Mouse (Mus musculus): ENCODE data around the gene Ecm2. TPM values are rescaled to one million over a fixed set of nuclear protein-coding genes. Genes with fewer than 3 reads are reported as not detected.

Gene Ecm2
- polyA plus RNA-seq, 1 experiment, result 0.04 TPM

DNA sequence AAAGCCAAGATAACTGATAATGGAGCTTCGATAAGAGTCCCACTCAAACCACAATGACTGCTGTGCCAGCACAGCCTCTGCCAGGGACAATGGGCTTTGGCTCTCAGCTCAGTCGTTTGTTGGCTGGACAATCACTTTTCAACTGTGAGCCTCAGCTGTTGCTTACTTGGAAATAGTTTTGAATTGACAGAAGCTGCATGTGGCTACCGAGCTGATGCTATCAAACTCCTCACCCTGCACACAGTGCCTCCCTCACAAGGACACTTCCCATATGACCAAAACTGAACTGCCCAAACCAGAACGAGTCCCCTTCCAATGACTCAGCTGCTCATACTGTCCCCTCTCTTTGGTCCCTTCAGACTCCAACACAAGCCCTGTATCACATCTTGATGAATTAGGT lies 33.8 kb upstream of the Ecm2 start:
- no peak overlapping the region for H3ac ChIP-seq (ENCODE audit: control insufficient read depth, insufficient read length, low read depth)
- H3K79me3 ChIP-seq (ENCODE audit: low read depth), result no peaks in the 10 kb centered on the region
- no peak overlapping the region for H3K4me3 ChIP-seq (ENCODE audit: insufficient read depth, poor library complexity, severe bottlenecking)
- H3K36me3 ChIP-seq (ENCODE audit: control insufficient read depth, insufficient read depth), result no peaks in the 10 kb centered on the region
- H3K79me2 ChIP-seq (ENCODE audit: control insufficient read depth, insufficient read depth), result no peaks in the 10 kb centered on the region
- TF ChIP-seq CTCF (IDR thresholded peaks at IDR 0.05; ENCODE audit: control insufficient read depth, insufficient read depth, insufficient read length) (no peak), FOSL1 (IDR thresholded peaks at IDR 0.05; ENCODE audit: insufficient read depth, low read length, poor library complexity, severe bottlenecking) (no peak), CEBPB (IDR thresholded peaks at IDR 0.05; ENCODE audit: low read depth) (no peak), MAX (IDR thresholded peaks at IDR 0.05) (no peak), MYOG (IDR thresholded peaks at IDR 0.05; ENCODE audit: control insufficient read depth, extremely low read depth, insufficient read length) (no peak), USF1 (IDR thresholded peaks at IDR 0.05; ENCODE audit: low read depth) (no peak), MYOD1 (IDR thresholded peaks at IDR 0.05; ENCODE audit: control insufficient read depth, insufficient read length, low read depth) (no peak)
- no peaks in the 10 kb centered on the region for H3K27me3 ChIP-seq (ENCODE audit: control insufficient read depth, insufficient read depth, insufficient read length)

DNA sequence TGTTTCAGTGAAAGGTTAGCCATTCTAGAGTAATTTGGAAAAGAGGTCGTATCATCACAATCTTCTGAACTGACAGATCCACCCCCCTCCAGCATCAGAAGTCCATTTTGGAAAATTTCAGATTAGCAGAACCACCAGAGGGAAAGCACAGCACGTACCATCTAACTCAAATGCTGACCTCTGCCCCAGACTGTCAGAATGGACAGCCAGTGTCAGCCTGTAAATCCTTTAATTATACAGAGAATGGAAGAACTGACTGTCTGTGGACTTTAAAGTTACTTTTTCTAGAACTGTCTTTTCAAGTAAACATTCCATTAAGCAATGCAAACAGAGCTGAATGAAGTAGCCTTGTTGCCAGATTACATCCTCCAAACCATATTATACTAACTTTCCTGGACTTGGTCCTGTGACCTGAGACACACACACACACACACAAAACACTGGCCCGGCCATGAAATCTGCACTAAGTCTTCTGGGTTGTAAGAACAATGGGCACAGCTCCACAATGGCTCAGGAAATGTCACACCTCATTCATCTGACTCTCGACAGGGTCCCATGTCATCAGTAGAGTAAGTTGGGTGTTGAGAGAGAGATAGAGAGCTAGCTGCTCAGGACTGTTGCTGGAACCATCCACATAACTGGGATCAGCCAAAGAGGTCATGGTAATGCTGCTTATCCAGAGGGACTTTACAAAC lies 32.5 kb upstream of the Ecm2 start:
- Histone ChIP-seq H3K79me2 (ENCODE audit: control insufficient read depth, insufficient read depth) (no peaks in the 10 kb centered on the region), H3K27me3 (ENCODE audit: control insufficient read depth, insufficient read depth, insufficient read length) (no peaks in the 10 kb centered on the region), H3ac (ENCODE audit: control insufficient read depth, insufficient read length, low read depth) (no peak overlapping the region), H3K4me3 (ENCODE audit: insufficient read depth, poor library complexity, severe bottlenecking) (no peak overlapping the region), H3K79me3 (ENCODE audit: low read depth) (no peaks in the 10 kb centered on the region), H3K36me3 (ENCODE audit: control insufficient read depth, insufficient read depth) (no peaks in the 10 kb centered on the region)
- no peak for TF ChIP-seq MYOD1 (IDR thresholded peaks at IDR 0.05; ENCODE audit: control insufficient read depth, insufficient read length, low read depth)
- TF ChIP-seq CTCF (IDR thresholded peaks at IDR 0.05; ENCODE audit: control insufficient read depth, insufficient read depth, insufficient read length), result no peak
- TF ChIP-seq CEBPB (IDR thresholded peaks at IDR 0.05; ENCODE audit: low read depth), result no peak
- no peak for TF ChIP-seq MYOG (IDR thresholded peaks at IDR 0.05; ENCODE audit: control insufficient read depth, extremely low read depth, insufficient read length)
- TF ChIP-seq USF1 (IDR thresholded peaks at IDR 0.05; ENCODE audit: low read depth), result no peak

- TF ChIP-seq FOSL1 (IDR thresholded peaks at IDR 0.05; ENCODE audit: insufficient read depth, low read length, poor library complexity, severe bottlenecking) (no peak), MYOD1 (IDR thresholded peaks at IDR 0.05; ENCODE audit: control insufficient read depth, insufficient read length, low read depth) (no peak), MYOG (IDR thresholded peaks at IDR 0.05; ENCODE audit: control insufficient read depth, extremely low read depth, insufficient read length) (no peak), CEBPB (IDR thresholded peaks at IDR 0.05; ENCODE audit: low read depth) (no peak), CTCF (IDR thresholded peaks at IDR 0.05; ENCODE audit: control insufficient read depth, insufficient read depth, insufficient read length) (no peak), USF1 (IDR thresholded peaks at IDR 0.05; ENCODE audit: low read depth) (no peak), MAX (IDR thresholded peaks at IDR 0.05) (no peak)
- Histone ChIP-seq H3K79me2 (ENCODE audit: control insufficient read depth, insufficient read depth) (no peaks in the 10 kb centered on the region), H3ac (ENCODE audit: control insufficient read depth, insufficient read length, low read depth) (no peak overlapping the region), H3K36me3 (ENCODE audit: control insufficient read depth, insufficient read depth) (no peaks in the 10 kb centered on the region), H3K79me3 (ENCODE audit: low read depth) (no peaks in the 10 kb centered on the region), H3K4me3 (ENCODE audit: insufficient read depth, poor library complexity, severe bottlenecking) (no peak overlapping the region), H3K27me3 (ENCODE audit: control insufficient read depth, insufficient read depth, insufficient read length) (no peaks in the 10 kb centered on the region)
These were observed 32.0 kb upstream of the Ecm2 start for GRCm38 (mm10) chr13:49472676-49473005.

- Histone ChIP-seq H3K79me2 (ENCODE audit: control insufficient read depth, insufficient read depth) (no peaks in the 10 kb centered on the region), H3K4me3 (ENCODE audit: insufficient read depth, poor library complexity, severe bottlenecking) (no peak overlapping the region), H3K36me3 (ENCODE audit: control insufficient read depth, insufficient read depth) (no peaks in the 10 kb centered on the region), H3K79me3 (ENCODE audit: low read depth) (no peaks in the 10 kb centered on the region), H3K27me3 (ENCODE audit: control insufficient read depth, insufficient read depth, insufficient read length) (no peaks in the 10 kb centered on the region), H3ac (ENCODE audit: control insufficient read depth, insufficient read length, low read depth) (no peak overlapping the region)
- TF ChIP-seq USF1 (IDR thresholded peaks at IDR 0.05; ENCODE audit: low read depth) (no peak), MYOG (IDR thresholded peaks at IDR 0.05; ENCODE audit: control insufficient read depth, extremely low read depth, insufficient read length) (no peak), CTCF (IDR thresholded peaks at IDR 0.05; ENCODE audit: control insufficient read depth, insufficient read depth, insufficient read length) (no peak), CEBPB (IDR thresholded peaks at IDR 0.05; ENCODE audit: low read depth) (no peak)
These were observed 26.7 kb upstream of the Ecm2 start for GRCm38 (mm10) chr13:49477887-49478286.

DNA sequence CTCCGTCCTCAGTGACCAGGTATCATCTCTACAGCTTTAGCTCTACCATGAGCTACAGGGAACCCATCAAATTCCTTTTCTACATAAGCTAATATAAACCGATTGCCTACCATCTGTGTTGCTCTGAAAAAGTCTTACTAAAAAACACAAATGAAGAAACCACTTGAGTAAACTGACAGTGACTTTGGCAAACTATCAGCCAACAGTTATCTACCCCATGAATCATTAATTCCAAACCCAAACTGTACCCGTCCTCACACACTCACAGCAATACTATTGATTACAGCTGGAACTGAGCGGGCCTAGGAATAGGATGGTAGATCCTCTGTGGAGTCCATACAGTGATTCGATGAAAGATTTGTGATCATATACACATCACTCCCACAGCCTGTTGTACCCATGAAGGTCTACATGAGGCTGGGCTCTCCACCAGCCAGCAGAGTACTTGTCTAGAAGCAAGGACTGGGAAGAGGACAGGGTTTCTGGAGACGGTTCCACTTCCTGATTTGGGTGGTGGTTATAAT lies 25.7 kb upstream of the Ecm2 start:
- H3K79me3 ChIP-seq (ENCODE audit: low read depth), result no peaks in the 10 kb centered on the region
- H3ac ChIP-seq (ENCODE audit: control insufficient read depth, insufficient read length, low read depth), result no peak overlapping the region
- H3K4me3 ChIP-seq (ENCODE audit: insufficient read depth, poor library complexity, severe bottlenecking), result no peak overlapping the region
- H3K79me2 ChIP-seq (ENCODE audit: control insufficient read depth, insufficient read depth), result no peaks in the 10 kb centered on the region
- no peak for TF ChIP-seq CTCF (IDR thresholded peaks at IDR 0.05; ENCODE audit: control insufficient read depth, insufficient read depth, insufficient read length)
- no peak for TF ChIP-seq MYOG (IDR thresholded peaks at IDR 0.05; ENCODE audit: control insufficient read depth, extremely low read depth, insufficient read length)
- TF ChIP-seq FOSL1 (IDR thresholded peaks at IDR 0.05; ENCODE audit: insufficient read depth, low read length, poor library complexity, severe bottlenecking), result no peak
- no peak for TF ChIP-seq MYOD1 (IDR thresholded peaks at IDR 0.05; ENCODE audit: control insufficient read depth, insufficient read length, low read depth)
- TF ChIP-seq USF1 (IDR thresholded peaks at IDR 0.05; ENCODE audit: low read depth), result no peak
- no peak for TF ChIP-seq CEBPB (IDR thresholded peaks at IDR 0.05; ENCODE audit: low read depth)
- no peak for TF ChIP-seq MAX (IDR thresholded peaks at IDR 0.05)
- H3K36me3 ChIP-seq (ENCODE audit: control insufficient read depth, insufficient read depth), result no peaks in the 10 kb centered on the region
- no peaks in the 10 kb centered on the region for H3K27me3 ChIP-seq (ENCODE audit: control insufficient read depth, insufficient read depth, insufficient read length)

DNA sequence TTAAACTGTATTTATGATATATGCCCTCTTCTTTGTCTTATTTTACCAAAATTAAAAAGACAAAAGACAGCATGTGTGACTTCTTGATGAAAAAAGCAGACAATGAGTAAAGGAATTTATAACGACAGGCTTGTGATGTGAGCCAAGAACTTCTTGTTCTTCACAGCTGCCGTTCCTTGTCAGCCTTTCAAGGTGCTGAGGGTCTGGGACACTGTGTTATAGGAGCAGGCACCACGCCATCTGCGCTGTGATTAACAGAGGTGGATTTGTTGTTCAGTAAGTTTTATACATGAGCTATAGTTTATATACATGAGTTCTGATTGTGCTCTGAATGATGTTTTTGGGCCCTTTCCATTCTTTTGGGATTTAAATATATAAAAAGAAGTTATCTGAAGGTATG lies 25.2 kb upstream of the Ecm2 start:
- Histone ChIP-seq H3K79me3 (ENCODE audit: low read depth) (no peaks in the 10 kb centered on the region), H3K4me3 (ENCODE audit: insufficient read depth, poor library complexity, severe bottlenecking) (no peak overlapping the region)
- no peak for TF ChIP-seq MYOG (IDR thresholded peaks at IDR 0.05; ENCODE audit: control insufficient read depth, extremely low read depth, insufficient read length)
- TF ChIP-seq MAX (IDR thresholded peaks at IDR 0.05), result no peak
- TF ChIP-seq USF1 (IDR thresholded peaks at IDR 0.05; ENCODE audit: low read depth), result no peak
- no peak for TF ChIP-seq CTCF (IDR thresholded peaks at IDR 0.05; ENCODE audit: control insufficient read depth, insufficient read depth, insufficient read length)
- no peak for TF ChIP-seq MYOD1 (IDR thresholded peaks at IDR 0.05; ENCODE audit: control insufficient read depth, insufficient read length, low read depth)
- TF ChIP-seq CEBPB (IDR thresholded peaks at IDR 0.05; ENCODE audit: low read depth), result no peak

More for the DNA sequence above, 25.2 kb upstream of the Ecm2 start:
- Histone ChIP-seq H3K79me2 (ENCODE audit: control insufficient read depth, insufficient read depth) (no peaks in the 10 kb centered on the region), H3K36me3 (ENCODE audit: control insufficient read depth, insufficient read depth) (peaks cover 3% of the 10 kb centered on the region), H3K27me3 (ENCODE audit: control insufficient read depth, insufficient read depth, insufficient read length) (no peaks in the 10 kb centered on the region), H3ac (ENCODE audit: control insufficient read depth, insufficient read length, low read depth) (no peak overlapping the region)
